Mouse (Mus musculus): ENCODE results near the gene Ssx9.
"Not testable (repeated sequence)": the region's sequence is repeated elsewhere in the genome, so short reads cannot be mapped to it uniquely, and the experiment has no call there.

The Ssx9 gene

DNA sequence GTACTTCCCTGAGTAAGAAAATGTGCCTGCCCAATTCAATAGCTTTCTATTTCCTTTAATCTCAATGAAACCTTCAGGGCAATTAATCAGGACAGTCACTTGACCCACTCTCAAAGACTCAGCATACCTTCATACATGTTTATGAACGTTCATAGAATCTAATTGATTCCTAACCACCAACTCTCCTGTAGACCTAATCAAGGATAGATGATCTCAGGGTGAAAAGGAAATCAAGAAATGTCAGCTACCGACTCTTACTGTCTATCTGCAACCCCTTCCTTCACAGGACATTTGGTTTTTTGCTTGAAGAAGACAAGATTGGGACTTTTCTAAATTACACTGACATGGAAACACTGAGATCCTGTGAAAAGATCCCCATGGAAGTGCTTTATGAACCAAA is at the start of gene Ssx9:
Gene Ssx9, plus strand, starts transcription at position 301 of the 400 bp plus-strand sequence.
- not testable (repeated sequence) for TF ChIP-seq GATA4 (IDR thresholded peaks at IDR 0.05; ENCODE audit: insufficient replicate concordance, low read length)

DNA sequence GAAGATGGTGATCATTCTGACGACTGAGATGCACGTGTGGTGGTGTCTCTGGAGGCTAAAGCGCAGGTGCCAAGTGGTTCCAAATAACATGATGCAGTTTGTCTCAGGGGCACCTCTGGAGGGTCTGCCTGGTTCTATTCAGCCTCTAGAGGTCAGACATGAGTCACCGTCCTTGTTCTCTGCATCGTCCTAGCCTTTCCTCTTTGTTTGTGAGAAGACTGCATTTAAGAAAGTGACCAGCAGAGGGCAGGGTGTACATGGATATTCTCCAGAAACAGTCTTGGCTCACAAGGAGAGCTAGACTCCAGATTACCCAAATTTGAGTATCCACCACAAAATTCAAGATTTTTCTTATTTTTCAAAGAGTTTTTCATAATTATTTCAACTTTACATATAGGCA is 15.3 kb upstream of the Ssx9 start:
- TF ChIP-seq GATA4 (IDR thresholded peaks at IDR 0.05; ENCODE audit: insufficient replicate concordance, low read length), result no peak

DNA sequence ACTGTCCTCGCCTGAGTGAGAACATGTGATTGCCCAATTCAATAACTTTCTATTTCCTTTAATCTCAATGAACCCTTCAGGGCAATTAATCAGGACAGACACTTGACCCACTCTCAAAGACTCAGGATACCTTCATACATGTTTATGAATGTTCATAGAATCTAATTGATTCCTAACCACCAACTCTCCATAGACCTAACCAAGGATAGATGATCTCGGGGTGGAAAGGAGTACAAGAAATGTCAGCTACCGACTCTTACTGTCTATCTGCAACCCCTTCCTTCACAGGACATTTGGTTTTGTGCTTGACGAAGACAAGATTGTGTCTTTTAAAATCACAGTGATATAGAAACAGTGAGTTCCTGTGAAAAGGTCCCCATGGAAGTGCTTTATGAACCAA is 55.2 kb downstream of the Ssx9 start, which contains the start of gene Ssxb5:
Gene Ssxb5, plus strand, starts transcription at position 301 of the 400 bp plus-strand sequence.
- TF ChIP-seq GATA4 (IDR thresholded peaks at IDR 0.05; ENCODE audit: insufficient replicate concordance, low read length), result not testable (repeated sequence)
